Mouse (Mus musculus) lung, embryonic 14.5 days (tissue): ENCODE results near the gene Nr3c2. TPM values are rescaled to one million over a fixed set of nuclear protein-coding genes. Genes with fewer than 3 reads are reported as not detected.

Experiments used
- ATAC-seq: fragments of 200-750 bp; cut with Nextera tagmentation; 2 replicates; pipeline ENCODE4 v1.8.0; 2017; ENCODE audit warnings: mild to moderate bottlenecking, moderate TSS enrichment, moderate library complexity; ENCODE audit not compliant: insufficient read depth
- DNase-seq: peaks from one replicate; pipeline ENCODE4 v3.0.0-alpha.2; 2015
- H3K27ac ChIP-seq: fragments of 300-500 bp; sonication (generic); 2 replicates; pipeline ENCODE4 v1.5.1; 2014; ENCODE audit warnings: low read depth, mild to moderate bottlenecking, moderate library complexity
- H3K27me3 ChIP-seq: fragments of 300-500 bp; sonication (generic); 2 replicates; pipeline ENCODE4 v1.6.1; 2014; ENCODE audit warnings: low read length, control low read depth; ENCODE audit not compliant: insufficient read depth
- H3K36me3 ChIP-seq: fragments of 300-500 bp; sonication (generic); 2 replicates; pipeline ENCODE4 v1.6.1; 2014; ENCODE audit warnings: control low read depth; ENCODE audit not compliant: insufficient read depth
- H3K4me1 ChIP-seq: fragments of 300-500 bp; sonication (generic); 2 replicates; pipeline ENCODE4 v1.6.1; 2014; ENCODE audit warnings: antibody characterized with exemption, control low read depth; ENCODE audit not compliant: insufficient read depth
- H3K4me2 ChIP-seq: fragments of 300-500 bp; sonication (generic); 2 replicates; pipeline ENCODE4 v1.6.1; 2014; ENCODE audit warnings: mild to moderate bottlenecking
- H3K4me3 ChIP-seq: fragments of 300-500 bp; sonication (generic); 2 replicates; pipeline ENCODE4 v1.5.1; 2014; ENCODE audit warnings: low read depth, low read length
- H3K9ac ChIP-seq: fragments of 300-500 bp; sonication (generic); 2 replicates; pipeline ENCODE4 v1.6.1; 2014
- H3K9me3 ChIP-seq: fragments of 300-500 bp; sonication (generic); 2 replicates; pipeline ENCODE4 v1.6.1; 2016; ENCODE audit warnings: low read depth, low read length, control low read depth
- CTCF ChIP-seq: IDR thresholded peaks from 2 replicates; pipeline ENCODE4 v1.5.1; 2016; ENCODE audit warnings: antibody characterized with exemption, low read depth
- WGBS: fragments of 180-500 bp; shearing (Covaris S2); extraction: QIAGEN DNeasy Blood & Tissue Kit; methylation state at CpG from one replicate; pipeline ENCODE4 v1.1.7; 2014; 5-methylcytosine and 5-hydroxymethylcytosine counted together
- polyA plus RNA-seq: library from polyadenylated mRNA; unstranded; fragments of >200 nt; fragmentation: Nextera tagmentation; extraction: Ambion mirVana; gene quantifications from 2 replicates; pipeline ENCODE4 v1.2.1, GENCODE M21; 2014

Nr3c2 gene
- polyA plus RNA-seq, 1 experiment from 2014 or later = 4.1 TPM

GRCm38 (mm10) chr8:77279977-77280376, 380.7 kb downstream of the Nr3c2 start:
- Histone ChIP-seq H3K4me1 (no peaks in the 10 kb centered on the region), H3K27me3 (no peaks in the 10 kb centered on the region), H3K9ac (no peak overlapping the region), H3K9me3 (no peaks in the 10 kb centered on the region), H3K27ac (no peak overlapping the region), H3K36me3 (no peaks in the 10 kb centered on the region), H3K4me3 (no peak overlapping the region), H3K4me2 (no peak overlapping the region)
- no peak for TF ChIP-seq CTCF
- ATAC-seq = no peak
- WGBS = 50% methylated on average over 3 of the region's 3 CpGs
- no peak for DNase-seq

GRCm38 (mm10) chr8:77282605-77283236, 383.5 kb downstream of the Nr3c2 start:
- no peak for ATAC-seq
- no peak for TF ChIP-seq CTCF
- Histone ChIP-seq H3K36me3 (no peaks in the 10 kb centered on the region), H3K9ac (no peak overlapping the region), H3K27ac (no peak overlapping the region), H3K9me3 (no peaks in the 10 kb centered on the region), H3K4me2 (no peak overlapping the region), H3K27me3 (no peaks in the 10 kb centered on the region), H3K4me3 (no peak overlapping the region), H3K4me1 (no peaks in the 10 kb centered on the region)
- no peak for DNase-seq
- WGBS = 80% methylated on average over 7 of the region's 7 CpGs

- H3K4me2 ChIP-seq = no peak overlapping the region
- DNase-seq (no peak), ATAC-seq (no peak)
- H3K9ac ChIP-seq = no peak overlapping the region
- 79% methylated on average over 3 of the region's 3 CpGs for WGBS
- H3K9me3 ChIP-seq = no peaks in the 10 kb centered on the region
- no peaks in the 10 kb centered on the region for H3K27me3 ChIP-seq
- no peaks in the 10 kb centered on the region for H3K36me3 ChIP-seq
- H3K4me1 ChIP-seq = no peaks in the 10 kb centered on the region
- H3K27ac ChIP-seq = no peak overlapping the region
- TF ChIP-seq CTCF = no peak
- no peak overlapping the region for H3K4me3 ChIP-seq
Measured at GRCm38 (mm10) chr8:77284473-77284872, 385.2 kb downstream of the Nr3c2 start.

GRCm38 (mm10) chr8:77288065-77288464, 388.8 kb downstream of the Nr3c2 start:
- Histone ChIP-seq H3K4me2 (no peak overlapping the region), H3K36me3 (no peaks in the 10 kb centered on the region), H3K9ac (no peak overlapping the region), H3K9me3 (no peaks in the 10 kb centered on the region), H3K4me3 (no peak overlapping the region), H3K27me3 (no peaks in the 10 kb centered on the region), H3K4me1 (no peaks in the 10 kb centered on the region), H3K27ac (no peak overlapping the region)
- WGBS = 48% methylated on average over 3 of the region's 3 CpGs
- no peak for ATAC-seq
- peak; percentile 42 for DNase-seq
- no peak for TF ChIP-seq CTCF

GRCm38 (mm10) chr8:77288492-77288891, 389.2 kb downstream of the Nr3c2 start:
- 90% methylated on average over 12 of the region's 12 CpGs for WGBS
- Histone ChIP-seq H3K4me1 (no peaks in the 10 kb centered on the region), H3K4me3 (no peak overlapping the region)

GRCm38 (mm10) chr8:77292120-77292519, 392.9 kb downstream of the Nr3c2 start:
- Histone ChIP-seq H3K9me3 (no peaks in the 10 kb centered on the region), H3K4me2 (no peak overlapping the region), H3K27ac (no peak overlapping the region), H3K9ac (no peak overlapping the region), H3K4me1 (no peaks in the 10 kb centered on the region), H3K36me3 (peaks cover 4% of the 10 kb centered on the region; the same call in 1 of the 2 replicates), H3K27me3 (no peaks in the 10 kb centered on the region), H3K4me3 (no peak overlapping the region)
- WGBS = 69% methylated on average over 4 of the region's 4 CpGs
- no peak for ATAC-seq
- no peak for DNase-seq
- no peak for TF ChIP-seq CTCF

More at GRCm38 (mm10) chr8:77288492-77288891, 389.2 kb downstream of the Nr3c2 start:
- H3K27me3 ChIP-seq = no peaks in the 10 kb centered on the region
- no peaks in the 10 kb centered on the region for H3K9me3 ChIP-seq
- no peak for ATAC-seq
- no peaks in the 10 kb centered on the region for H3K36me3 ChIP-seq
- no peak overlapping the region for H3K27ac ChIP-seq
- no peak for DNase-seq
- no peak overlapping the region for H3K4me2 ChIP-seq
- no peak overlapping the region for H3K9ac ChIP-seq
- no peak for TF ChIP-seq CTCF

GRCm38 (mm10) chr8:77292649-77293048, 393.4 kb downstream of the Nr3c2 start:
- H3K4me2 ChIP-seq = no peak overlapping the region
- peaks cover 4% of the 10 kb centered on the region; the same call in 1 of the 2 replicates for H3K36me3 ChIP-seq
- no peak for DNase-seq

More at GRCm38 (mm10) chr8:77292649-77293048, 393.4 kb downstream of the Nr3c2 start:
- Histone ChIP-seq H3K4me3 (no peak overlapping the region), H3K4me1 (no peaks in the 10 kb centered on the region), H3K27me3 (no peaks in the 10 kb centered on the region), H3K27ac (no peak overlapping the region), H3K9ac (no peak overlapping the region), H3K9me3 (no peaks in the 10 kb centered on the region)
- no peak for ATAC-seq
- WGBS = 80% methylated on average over 11 of the region's 11 CpGs
- TF ChIP-seq CTCF = no peak
